Comparison of ENCODE assay signal across 11 mouse cellular contexts in the genomic region with DNA sequence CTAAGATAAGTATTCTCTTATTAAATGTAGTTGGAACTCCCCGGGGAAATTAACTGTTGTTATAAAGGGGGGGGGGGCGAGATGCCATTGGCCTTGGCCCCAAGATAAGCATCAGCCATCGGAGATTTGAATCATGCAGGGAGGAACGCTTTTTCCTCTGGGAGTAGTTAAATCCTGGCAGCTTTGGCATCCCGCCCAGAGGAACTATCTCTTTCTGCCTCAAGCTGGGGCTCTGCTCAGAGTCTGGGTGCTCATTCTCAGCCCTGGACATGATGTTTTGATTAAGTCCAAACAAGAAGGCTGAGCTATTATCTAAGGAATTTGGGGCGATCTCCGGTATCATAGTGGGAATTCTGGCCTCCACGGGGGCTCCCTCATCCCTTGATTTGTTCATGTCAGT.
A peak's percentile ranks its signal among the peaks of the same experiment; 100 is the strongest.
DNase-seq lines count a peak whose midpoint lies in the region; ATAC-seq lines count a peak whose summit lies in the region.
"Had no signal": no experiment of that assay in that cellular context is flagged by ENCODE, and none has a peak within 500 bp of the region (broad histone marks: within the 10 kb centered on the region; RNA-seq: fewer than 3 reads in every experiment).

No protein-coding gene starts in this region.

- H3K9ac ChIP-seq in intestine, embryonic 16.5 days (ENCODE audit: low read depth, low read length): no peak overlapping the region
- H3K9ac ChIP-seq: forebrain, embryonic 13.5 days; hindbrain, embryonic 15.5 days; midbrain, embryonic 12.5 days had no signal

- peak; percentile 11 for DNase-seq in heart, postnatal 4 days
- DNase-seq in heart, embryonic 10.5 days (ENCODE audit: low spot score): no peak
- peak; percentile 14 for DNase-seq in retina, postnatal 1 day
- no peak for DNase-seq in retina, embryonic 14.5 days (ENCODE audit: low spot score)
- peak; percentile 16 for DNase-seq in ovary, postnatal 36 days (ENCODE audit: low spot score)
- no peak for DNase-seq in cerebellum, adult 9-11 months

- H3K9me3 ChIP-seq in heart, embryonic 10.5 days: no peaks in the 10 kb centered on the region
- no peaks in the 10 kb centered on the region for H3K9me3 ChIP-seq in intestine, embryonic 16.5 days (ENCODE audit: control insufficient read depth, low read length)
- H3K9me3 ChIP-seq: forebrain, embryonic 13.5 days; hindbrain, embryonic 15.5 days; midbrain, embryonic 12.5 days had no signal

- H3K4me3 ChIP-seq in heart, embryonic 10.5 days: no peak overlapping the region
- no peak overlapping the region for H3K4me3 ChIP-seq in intestine, embryonic 16.5 days (ENCODE audit: low read length)
- H3K4me3 ChIP-seq: forebrain, embryonic 13.5 days; hindbrain, embryonic 15.5 days; midbrain, embryonic 12.5 days had no signal

- H3K36me3 ChIP-seq in heart, embryonic 10.5 days: no peaks in the 10 kb centered on the region
- no peaks in the 10 kb centered on the region for H3K36me3 ChIP-seq in intestine, embryonic 16.5 days (ENCODE audit: control insufficient read depth, insufficient read depth, low read length)
- H3K36me3 ChIP-seq: hindbrain, embryonic 15.5 days; midbrain, embryonic 12.5 days had no signal

- no peak overlapping the region for H3K27ac ChIP-seq in heart, embryonic 10.5 days
- no peak overlapping the region for H3K27ac ChIP-seq in intestine, embryonic 16.5 days (ENCODE audit: low read length)
- H3K27ac ChIP-seq: forebrain, embryonic 13.5 days; hindbrain, embryonic 15.5 days; midbrain, embryonic 12.5 days had no signal

- WGBS in heart, embryonic 10.5 days: 59% methylated on average over 8 of the region's 8 CpGs
- WGBS in intestine, embryonic 16.5 days: 33% methylated on average over 8 of the region's 8 CpGs

- no peak overlapping the region for H3K4me2 ChIP-seq in intestine, embryonic 16.5 days (ENCODE audit: low read depth, low read length)
- H3K4me2 ChIP-seq: forebrain, embryonic 13.5 days; hindbrain, embryonic 15.5 days; midbrain, embryonic 12.5 days had no signal

- 0 out of 2 replicates have a peak, but pooled peaks have one; percentile 28 for ATAC-seq in intestine, embryonic 16.5 days
- ATAC-seq in megakaryocyte, adult 5-6 weeks (ENCODE audit: poor library complexity, severe bottlenecking): no peak
- ATAC-seq: forebrain, embryonic 13.5 days had no signal

- peaks cover 5% of the 10 kb centered on the region; the same call in 1 of the 2 replicates for H3K4me1 ChIP-seq in heart, embryonic 10.5 days
- H3K4me1 ChIP-seq in intestine, embryonic 16.5 days (ENCODE audit: control insufficient read depth, insufficient read depth, low read length): no peaks in the 10 kb centered on the region
- H3K4me1 ChIP-seq: hindbrain, embryonic 15.5 days had no signal

- peaks cover 45% of the 10 kb centered on the region for H3K27me3 ChIP-seq in heart, embryonic 10.5 days (ENCODE audit: insufficient read depth, poor library complexity, severe bottlenecking)
- H3K27me3 ChIP-seq in intestine, embryonic 16.5 days (replicated peaks; ENCODE audit: control insufficient read depth, insufficient read depth, low read length): no peaks in the 10 kb centered on the region
- H3K27me3 ChIP-seq: forebrain, embryonic 13.5 days; hindbrain, embryonic 15.5 days; midbrain, embryonic 12.5 days had no signal

Comparison
In these comparisons a context has a peak if more than half of its experiments do, and no peak if none do; other contexts are left out.
1. DNase-seq: peak in heart, postnatal 4 days (single experiment), retina, postnatal 1 day (single experiment) and ovary, postnatal 36 days (single experiment); none in heart, embryonic 10.5 days (single experiment), retina, embryonic 14.5 days (single experiment) and cerebellum, adult 9-11 months (single experiment).